Mouse (Mus musculus) megakaryocyte, embryonic 14.5 days (primary cell): ENCODE results near the gene Mocs1.

Source experiments
- FLI1 ChIP-seq: IDR thresholded peaks from 2 replicates; pipeline ENCODE4 v1.6.1; 2012; ENCODE audit warnings: low read length, inconsistent platforms, mixed read lengths
- GATA1 ChIP-seq: IDR thresholded peaks from 3 replicates; pipeline ENCODE4 v1.6.1; 2012; ENCODE audit warnings: mixed read lengths, low read length, inconsistent platforms, borderline replicate concordance

- TF ChIP-seq GATA1 (no peak), FLI1 (no peak)
These were observed 6.9 kb downstream of the Mocs1 start for GRCm38 (mm10) chr17:49435081-49435480.
